Mouse (Mus musculus) stomach, embryonic 14.5 days (tissue): ENCODE measurements at regions not wholly inside any gene's neighbourhood (a gene's known extent, or its start where the extent isn't known, plus 50 kb on each side); places are given as distances from the start of the nearest gene placed in this dataset.

Experiments used
- ATAC-seq: fragments of 200-750 bp; cut with Nextera tagmentation; 2 replicates; pipeline ENCODE4 v1.8.0; 2017; ENCODE audit warnings: low read depth, moderate TSS enrichment; ENCODE audit not compliant: insufficient number of reproducible peaks, insufficient read depth, low FRiP score
- H3K27ac ChIP-seq: fragments of 300-500 bp; sonication (generic); 2 replicates; pipeline ENCODE4 v1.5.1; 2014; ENCODE audit warnings: mild to moderate bottlenecking, low read length, moderate library complexity, mixed read lengths
- H3K27me3 ChIP-seq: fragments of 300-500 bp; sonication (generic); 2 replicates; pipeline ENCODE4 v1.6.1; 2014; ENCODE audit warnings: low read length, control low read depth, mixed read lengths; ENCODE audit not compliant: control insufficient read depth, insufficient read depth
- H3K36me3 ChIP-seq: fragments of 300-500 bp; sonication (generic); 2 replicates; pipeline ENCODE4 v1.6.1; 2014; ENCODE audit warnings: mild to moderate bottlenecking, control low read depth, low read length, moderate library complexity, mixed read lengths; ENCODE audit not compliant: control insufficient read depth, insufficient read depth
- H3K4me1 ChIP-seq: fragments of 300-500 bp; sonication (generic); 2 replicates; pipeline ENCODE4 v1.6.1; 2014; ENCODE audit warnings: low read length, control low read depth, mixed read lengths; ENCODE audit not compliant: control insufficient read depth, insufficient read depth
- H3K4me2 ChIP-seq: fragments of 300-500 bp; sonication (generic); replicated peaks from 2 replicates; pipeline ENCODE4 v1.6.1; 2014; ENCODE audit warnings: low read depth, low read length, control low read depth
- H3K4me3 ChIP-seq: fragments of 300-500 bp; sonication (generic); 2 replicates; pipeline ENCODE4 v1.5.1; 2014; ENCODE audit warnings: low read depth, low read length, control low read depth
- H3K9ac ChIP-seq: fragments of 300-500 bp; sonication (generic); replicated peaks from 2 replicates; pipeline ENCODE4 v1.6.1; 2014; ENCODE audit warnings: low read depth, mild to moderate bottlenecking, control low read depth, low read length, moderate library complexity, mixed read lengths
- H3K9me3 ChIP-seq: fragments of 300-500 bp; sonication (generic); 2 replicates; pipeline ENCODE4 v1.6.1; 2016; ENCODE audit warnings: low read depth, low read length, control low read depth; ENCODE audit not compliant: control insufficient read depth
- WGBS: fragments of 180-500 bp; shearing (Covaris S2); extraction: QIAGEN DNeasy Blood & Tissue Kit; methylation state at CpG from one replicate; pipeline ENCODE4 v1.1.7; 2014; 5-methylcytosine and 5-hydroxymethylcytosine counted together

- 81% methylated on average over 1 of the region's 1 CpGs for WGBS
- no peak for ATAC-seq
- H3K4me3 ChIP-seq, result no peak overlapping the region
- no peak overlapping the region for H3K9ac ChIP-seq
- no peak overlapping the region for H3K4me2 ChIP-seq
- no peaks in the 10 kb centered on the region for H3K36me3 ChIP-seq
- H3K4me1 ChIP-seq, result no peaks in the 10 kb centered on the region
- no peaks in the 10 kb centered on the region for H3K27me3 ChIP-seq
- H3K27ac ChIP-seq, result no peak overlapping the region
- H3K9me3 ChIP-seq, result no peaks in the 10 kb centered on the region
These were observed 334.8 kb downstream of the Gm11361 start for GRCm38 (mm10) chr13:28592176-28592575.

GRCm38 (mm10) chr13:28587977-28588376, 330.6 kb downstream of the Gm11361 start:
- no peaks in the 10 kb centered on the region for H3K36me3 ChIP-seq
- ATAC-seq, result no peak
- no peak overlapping the region for H3K27ac ChIP-seq
- no peak overlapping the region for H3K4me3 ChIP-seq
- no peaks in the 10 kb centered on the region for H3K27me3 ChIP-seq
- no peaks in the 10 kb centered on the region for H3K9me3 ChIP-seq
- H3K4me1 ChIP-seq, result no peaks in the 10 kb centered on the region
- H3K4me2 ChIP-seq, result no peak overlapping the region
- no peak overlapping the region for H3K9ac ChIP-seq
- 47% methylated on average over 5 of the region's 5 CpGs for WGBS

- 86% methylated on average over 7 of the region's 7 CpGs for WGBS
- H3K4me1 ChIP-seq, result no peaks in the 10 kb centered on the region
- H3K9ac ChIP-seq, result no peak overlapping the region
- H3K27me3 ChIP-seq, result no peaks in the 10 kb centered on the region
- no peak overlapping the region for H3K4me3 ChIP-seq
- no peak overlapping the region for H3K4me2 ChIP-seq
- no peak for ATAC-seq
- H3K9me3 ChIP-seq, result no peaks in the 10 kb centered on the region
- H3K27ac ChIP-seq, result no peak overlapping the region
- no peaks in the 10 kb centered on the region for H3K36me3 ChIP-seq
These were observed 329.4 kb downstream of the Gm11361 start for GRCm38 (mm10) chr13:28586693-28587092.

GRCm38 (mm10) chr13:28586140-28586539, 328.8 kb downstream of the Gm11361 start:
- Histone ChIP-seq H3K4me2 (no peak overlapping the region), H3K27me3 (no peaks in the 10 kb centered on the region), H3K36me3 (no peaks in the 10 kb centered on the region), H3K4me3 (no peak overlapping the region), H3K4me1 (no peaks in the 10 kb centered on the region), H3K27ac (no peak overlapping the region), H3K9me3 (no peaks in the 10 kb centered on the region), H3K9ac (no peak overlapping the region)
- 56% methylated on average over 2 of the region's 2 CpGs for WGBS
- no peak for ATAC-seq

- Histone ChIP-seq H3K9me3 (no peaks in the 10 kb centered on the region), H3K27ac (no peak overlapping the region), H3K4me2 (no peak overlapping the region), H3K27me3 (no peaks in the 10 kb centered on the region), H3K4me3 (no peak overlapping the region), H3K36me3 (no peaks in the 10 kb centered on the region), H3K9ac (no peak overlapping the region), H3K4me1 (no peaks in the 10 kb centered on the region)
- 67% methylated on average over 5 of the region's 5 CpGs for WGBS
- no peak for ATAC-seq
These were observed 326.3 kb downstream of the Gm11361 start for GRCm38 (mm10) chr13:28583617-28584016.

- no peak overlapping the region for H3K4me2 ChIP-seq
- ATAC-seq, result no peak
- no peaks in the 10 kb centered on the region for H3K9me3 ChIP-seq
- H3K4me3 ChIP-seq, result no peak overlapping the region
- no peak overlapping the region for H3K9ac ChIP-seq
- no peaks in the 10 kb centered on the region for H3K36me3 ChIP-seq
- H3K4me1 ChIP-seq, result no peaks in the 10 kb centered on the region
- no peak overlapping the region for H3K27ac ChIP-seq
- no peaks in the 10 kb centered on the region for H3K27me3 ChIP-seq
- 50% methylated on average over 9 of the region's 9 CpGs for WGBS
These were observed 318.0 kb downstream of the Gm11361 start for GRCm38 (mm10) chr13:28575202-28575851.

GRCm38 (mm10) chr13:28573364-28573763, 316.0 kb downstream of the Gm11361 start:
- no peak for ATAC-seq
- H3K27ac ChIP-seq, result no peak overlapping the region
- H3K9ac ChIP-seq, result no peak overlapping the region
- no peak overlapping the region for H3K4me3 ChIP-seq
- no peaks in the 10 kb centered on the region for H3K36me3 ChIP-seq
- no peaks in the 10 kb centered on the region for H3K4me1 ChIP-seq
- no peak overlapping the region for H3K4me2 ChIP-seq
- H3K27me3 ChIP-seq, result no peaks in the 10 kb centered on the region
- 93% methylated on average over 1 of the region's 1 CpGs for WGBS
- H3K9me3 ChIP-seq, result no peaks in the 10 kb centered on the region

GRCm38 (mm10) chr13:28572448-28572847, 315.1 kb downstream of the Gm11361 start:
- no peak for ATAC-seq
- Histone ChIP-seq H3K27me3 (no peaks in the 10 kb centered on the region), H3K36me3 (no peaks in the 10 kb centered on the region), H3K4me1 (no peaks in the 10 kb centered on the region), H3K9ac (no peak overlapping the region), H3K4me2 (no peak overlapping the region), H3K9me3 (no peaks in the 10 kb centered on the region), H3K27ac (no peak overlapping the region), H3K4me3 (no peak overlapping the region)
- 92% methylated on average over 1 of the region's 1 CpGs for WGBS

- ATAC-seq, result no peak
- no peak overlapping the region for H3K4me2 ChIP-seq
- no peak overlapping the region for H3K9ac ChIP-seq
- H3K36me3 ChIP-seq, result no peaks in the 10 kb centered on the region
- no peaks in the 10 kb centered on the region for H3K9me3 ChIP-seq
- no peaks in the 10 kb centered on the region for H3K4me1 ChIP-seq
- WGBS, result 80% methylated on average over 5 of the region's 5 CpGs
- H3K27me3 ChIP-seq, result no peaks in the 10 kb centered on the region
- no peak overlapping the region for H3K4me3 ChIP-seq
- no peak overlapping the region for H3K27ac ChIP-seq
These were observed 314.4 kb downstream of the Gm11361 start for GRCm38 (mm10) chr13:28571716-28572115.
